Mouse (Mus musculus): ENCODE results near the gene Phf8. TPM values are rescaled to one million over a fixed set of nuclear protein-coding genes. Genes with fewer than 3 reads are reported as not detected.
"Not testable (repeated sequence)": the region's sequence is repeated elsewhere in the genome, so short reads cannot be mapped to it uniquely, and the experiment has no call there.

The Phf8 gene
- 15.5 and 21.4 TPM in 2 replicates for total RNA-seq (2014; rRNA removed)
- 6.1 and 7.4 TPM in 2 replicates for polyA plus RNA-seq (2015; fragmentation: Nextera tagmentation; extraction: Ambion mirVana)

- Histone ChIP-seq H3K4me1 (ENCODE audit: insufficient read depth) (no peaks in the 10 kb centered on the region), H3K27ac (ENCODE audit: low read depth, low read length) (peak within 1 kb of the TSS; percentile 96), H3K36me3 (ENCODE audit: insufficient read depth) (no peaks in the 10 kb centered on the region), H3K4me2 (ENCODE audit: low read depth) (peak within 1 kb of the TSS; percentile 55), H3K9ac (peak within 1 kb of the TSS; percentile 66), H3K9me3 (ENCODE audit: low read length) (no peaks in the 10 kb centered on the region), H3K4me3 (ENCODE audit: low read depth, low read length) (peak within 1 kb of the TSS; percentile 50), H3K27me3 (ENCODE audit: insufficient read depth, low read length) (no peaks in the 10 kb centered on the region)
- ATAC-seq, result peak; percentile 96
- WGBS, result 23% methylated on average over 67 of the region's 68 CpGs
- peak; percentile 39 for TF ChIP-seq CTCF (IDR thresholded peaks at IDR 0.05; ENCODE audit: low read depth)
- DNase-seq, result peak; percentile 96
Observed at GRCm38 (mm10) chrX:151520458-151521322, at the start of gene Phf8. Gene Phf8, plus strand, starts transcription at chrX:151520672.

GRCm38 (mm10) chrX:151488128-151488527 is 32.3 kb upstream of the Phf8 start:
- DNase-seq (no peak), ATAC-seq (no peak)
- H3K27me3 ChIP-seq (ENCODE audit: insufficient read depth, low read length), result no peaks in the 10 kb centered on the region
- no peak overlapping the region for H3K4me3 ChIP-seq (ENCODE audit: low read depth, low read length)
- H3K36me3 ChIP-seq (ENCODE audit: insufficient read depth), result no peaks in the 10 kb centered on the region
- H3K4me1 ChIP-seq (ENCODE audit: insufficient read depth), result no peaks in the 10 kb centered on the region
- H3K4me2 ChIP-seq (ENCODE audit: low read depth), result no peak overlapping the region
- WGBS, result 85% methylated on average over 3 of the region's 3 CpGs
- H3K9ac ChIP-seq, result no peak overlapping the region
- TF ChIP-seq CTCF (IDR thresholded peaks at IDR 0.05; ENCODE audit: low read depth), result no peak
- no peak overlapping the region for H3K27ac ChIP-seq (ENCODE audit: low read depth, low read length)
- no peaks in the 10 kb centered on the region for H3K9me3 ChIP-seq (ENCODE audit: low read length)

GRCm38 (mm10) chrX:151493269-151493668 is 27.2 kb upstream of the Phf8 start:
- WGBS, result 99% methylated on average over 4 of the region's 4 CpGs
- ATAC-seq; H3K36me3 ChIP-seq (ENCODE audit: insufficient read depth); H3K4me2 ChIP-seq (ENCODE audit: low read depth); H3K4me3 ChIP-seq (ENCODE audit: low read depth, low read length); H3K27ac ChIP-seq (ENCODE audit: low read depth, low read length); DNase-seq; H3K9ac ChIP-seq; H3K27me3 ChIP-seq (ENCODE audit: insufficient read depth, low read length); H3K4me1 ChIP-seq (ENCODE audit: insufficient read depth); H3K9me3 ChIP-seq (ENCODE audit: low read length): not testable (repeated sequence)

GRCm38 (mm10) chrX:151496596-151496995 is 23.9 kb upstream of the Phf8 start:
- Histone ChIP-seq H3K4me2 (ENCODE audit: low read depth) (no peak overlapping the region), H3K4me3 (ENCODE audit: low read depth, low read length) (no peak overlapping the region), H3K4me1 (ENCODE audit: insufficient read depth) (no peaks in the 10 kb centered on the region), H3K9me3 (ENCODE audit: low read length) (no peaks in the 10 kb centered on the region), H3K27ac (ENCODE audit: low read depth, low read length) (no peak overlapping the region), H3K9ac (no peak overlapping the region), H3K36me3 (ENCODE audit: insufficient read depth) (no peaks in the 10 kb centered on the region), H3K27me3 (ENCODE audit: insufficient read depth, low read length) (no peaks in the 10 kb centered on the region)
- ATAC-seq (no peak), DNase-seq (no peak)
- TF ChIP-seq CTCF (IDR thresholded peaks at IDR 0.05; ENCODE audit: low read depth), result no peak
- 95% methylated on average over 1 of the region's 1 CpGs for WGBS

- no peak for DNase-seq
- Histone ChIP-seq H3K9ac (no peak overlapping the region), H3K4me2 (ENCODE audit: low read depth) (no peak overlapping the region), H3K9me3 (ENCODE audit: low read length) (no peaks in the 10 kb centered on the region), H3K27me3 (ENCODE audit: insufficient read depth, low read length) (no peaks in the 10 kb centered on the region), H3K36me3 (ENCODE audit: insufficient read depth) (no peaks in the 10 kb centered on the region), H3K4me3 (ENCODE audit: low read depth, low read length) (no peak overlapping the region), H3K27ac (ENCODE audit: low read depth, low read length) (no peak overlapping the region), H3K4me1 (ENCODE audit: insufficient read depth) (no peaks in the 10 kb centered on the region)
- TF ChIP-seq CTCF (IDR thresholded peaks at IDR 0.05; ENCODE audit: low read depth), result no peak
- ATAC-seq, result no peak
Observed at GRCm38 (mm10) chrX:151508536-151508935, 11.9 kb upstream of the Phf8 start.

GRCm38 (mm10) chrX:151509906-151510305 is 10.6 kb upstream of the Phf8 start:
- Histone ChIP-seq H3K9ac (no peak overlapping the region), H3K36me3 (ENCODE audit: insufficient read depth) (no peaks in the 10 kb centered on the region), H3K4me2 (ENCODE audit: low read depth) (no peak overlapping the region), H3K27me3 (ENCODE audit: insufficient read depth, low read length) (no peaks in the 10 kb centered on the region), H3K9me3 (ENCODE audit: low read length) (no peaks in the 10 kb centered on the region), H3K27ac (ENCODE audit: low read depth, low read length) (no peak overlapping the region), H3K4me1 (ENCODE audit: insufficient read depth) (no peaks in the 10 kb centered on the region), H3K4me3 (ENCODE audit: low read depth, low read length) (no peak overlapping the region)
- no peak for ATAC-seq
- TF ChIP-seq CTCF (IDR thresholded peaks at IDR 0.05; ENCODE audit: low read depth), result no peak
- no peak for DNase-seq
- WGBS, result 94% methylated on average over 1 of the region's 1 CpGs

- no peak overlapping the region for H3K4me3 ChIP-seq (ENCODE audit: low read depth, low read length)
- no peak overlapping the region for H3K4me2 ChIP-seq (ENCODE audit: low read depth)
- no peaks in the 10 kb centered on the region for H3K36me3 ChIP-seq (ENCODE audit: insufficient read depth)
- ATAC-seq, result no peak
- no peak overlapping the region for H3K9ac ChIP-seq
- no peaks in the 10 kb centered on the region for H3K9me3 ChIP-seq (ENCODE audit: low read length)
- 81% methylated on average over 3 of the region's 3 CpGs for WGBS
- no peak for TF ChIP-seq CTCF (IDR thresholded peaks at IDR 0.05; ENCODE audit: low read depth)
- no peaks in the 10 kb centered on the region for H3K4me1 ChIP-seq (ENCODE audit: insufficient read depth)
- no peaks in the 10 kb centered on the region for H3K27me3 ChIP-seq (ENCODE audit: insufficient read depth, low read length)
- no peak for DNase-seq
- H3K27ac ChIP-seq (ENCODE audit: low read depth, low read length), result no peak overlapping the region
Observed at GRCm38 (mm10) chrX:151513066-151513465, 7.4 kb upstream of the Phf8 start.
